Mouse (Mus musculus): ENCODE data around the gene Prpsap1.

DNA sequence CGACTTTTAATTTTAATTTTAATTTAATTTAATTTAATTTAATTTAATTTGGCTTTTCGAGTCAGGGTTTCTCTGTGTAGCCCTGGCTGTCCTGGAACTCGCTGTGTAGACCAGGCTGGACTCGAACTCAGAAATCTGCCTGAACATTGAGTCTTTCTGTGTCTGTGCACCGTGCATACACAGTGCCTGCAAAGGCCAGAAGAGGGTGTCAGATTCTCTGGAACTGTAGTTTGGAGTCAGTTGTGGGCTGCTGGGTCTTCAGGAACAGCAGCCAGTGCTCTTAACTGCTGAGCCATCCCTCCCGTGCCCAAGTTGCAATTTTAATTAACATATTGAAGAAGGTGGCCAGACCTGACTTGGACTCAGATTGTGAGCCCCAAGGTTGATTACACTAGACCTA lies 2.7 kb downstream of the Prpsap1 start:
- TF ChIP-seq CTCF (IDR thresholded peaks at IDR 0.05): no peak
- no peak for TF ChIP-seq EP300 (IDR thresholded peaks at IDR 0.05)

All from lung, postnatal 0 days (tissue).